Mouse (Mus musculus): ENCODE measurements around the gene Vmn2r90.
"Not testable (repeated sequence)": the region's sequence is repeated elsewhere in the genome, so short reads cannot be mapped to it uniquely, and the experiment has no call there.

Vmn2r90 gene

GRCm38 (mm10) chr17:17703447-17703846, at the start of gene Vmn2r90:
TSS of gene Vmn2r90 (plus strand) at chr17:17703747.
- no peak for DNase-seq

GRCm38 (mm10) chr17:17654997-17655828, 48.3 kb upstream of the Vmn2r90 start:
- DNase-seq, result no peak

- no peak for DNase-seq
Observed at GRCm38 (mm10) chr17:17655829-17656176, 47.7 kb upstream of the Vmn2r90 start.

- DNase-seq, result no peak
Observed at GRCm38 (mm10) chr17:17678781-17679180, 24.8 kb upstream of the Vmn2r90 start.

GRCm38 (mm10) chr17:17690659-17691058, 12.9 kb upstream of the Vmn2r90 start:
- DNase-seq, result no peak

GRCm38 (mm10) chr17:17732396-17732795, 28.8 kb downstream of the Vmn2r90 start:
- not testable (repeated sequence) for DNase-seq

- DNase-seq, result no peak
Observed at GRCm38 (mm10) chr17:17738635-17739034, 35.1 kb downstream of the Vmn2r90 start.

- DNase-seq, result not testable (repeated sequence)
Observed at GRCm38 (mm10) chr17:17739300-17739699, 35.8 kb downstream of the Vmn2r90 start.

- DNase-seq, result not testable (repeated sequence)
Observed at GRCm38 (mm10) chr17:17739936-17740335, 36.4 kb downstream of the Vmn2r90 start.

GRCm38 (mm10) chr17:17741516-17741915, 38.0 kb downstream of the Vmn2r90 start:
- not testable (repeated sequence) for DNase-seq

- DNase-seq, result peak; percentile 21
Observed at GRCm38 (mm10) chr17:17749371-17749770, 45.8 kb downstream of the Vmn2r90 start.

GRCm38 (mm10) chr17:17762614-17763293, 59.2 kb downstream of the Vmn2r90 start:
- DNase-seq, result no peak

- DNase-seq, result no peak
Observed at GRCm38 (mm10) chr17:17764206-17764605, 60.7 kb downstream of the Vmn2r90 start.

- DNase-seq, result no peak
Observed at GRCm38 (mm10) chr17:17766481-17766880, 62.9 kb downstream of the Vmn2r90 start.

All from kidney, adult 11 months (tissue).